Mouse (Mus musculus): ENCODE results near the gene Olfr750. TPM values are rescaled to one million over a fixed set of nuclear protein-coding genes. Genes with fewer than 3 reads are reported as not detected.

Olfr750 gene
- total RNA-seq, 2 experiments from 2014 or later, result 0.03 TPM; not detected in 1

GRCm38 (mm10) chr14:51088970-51089673 is 14.9 kb upstream of the Olfr750 start:
- peak; percentile 96 to 99 for DNase-seq (ENCODE audit: low spot score in 2 of 2)

DNA sequence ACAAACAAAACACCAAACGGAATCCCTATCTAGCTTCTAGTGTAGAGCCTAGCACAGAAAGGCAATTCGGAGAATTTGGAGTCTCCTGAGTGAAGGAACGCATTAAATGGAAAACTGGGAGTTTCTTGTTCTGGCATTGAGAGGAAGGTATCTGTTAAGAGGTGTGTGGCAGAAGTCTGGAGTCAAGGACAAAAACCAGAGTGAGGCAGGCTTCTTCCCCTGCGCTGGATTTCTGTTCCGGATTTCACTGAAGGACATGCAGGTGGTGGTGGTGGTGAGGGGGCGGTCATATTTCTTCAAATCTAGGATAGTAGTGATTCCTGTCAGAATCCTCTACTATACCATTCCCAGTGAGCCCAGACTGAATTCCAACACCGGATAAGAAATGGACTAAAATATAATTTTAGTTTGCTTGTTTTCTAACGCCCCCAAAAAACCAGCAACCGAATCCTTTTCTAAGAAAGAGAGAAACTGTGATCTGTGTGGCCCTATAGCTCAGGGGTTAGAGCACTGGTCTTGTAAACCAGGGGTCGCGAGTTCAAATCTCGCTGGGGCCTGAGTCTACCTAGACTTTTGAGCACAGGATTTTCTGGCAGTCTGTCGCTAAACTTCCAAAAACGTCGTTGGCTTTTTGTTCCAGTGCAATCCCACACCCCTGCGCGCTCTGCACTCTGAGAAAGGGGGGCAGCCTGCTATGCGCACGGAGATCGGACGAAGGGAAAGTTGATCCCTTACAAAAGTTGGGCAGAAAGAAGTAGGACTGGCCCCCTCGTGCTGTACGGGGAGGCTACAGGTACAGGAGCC is 14.1 kb upstream of the Olfr750 start:
- DNase-seq (ENCODE audit: low spot score in 2 of 2), result peak; percentile 81 to 89

GRCm38 (mm10) chr14:51087762-51088161 is 13.5 kb upstream of the Olfr750 start:
- no peak for DNase-seq (ENCODE audit: low spot score in 2 of 2)

DNA sequence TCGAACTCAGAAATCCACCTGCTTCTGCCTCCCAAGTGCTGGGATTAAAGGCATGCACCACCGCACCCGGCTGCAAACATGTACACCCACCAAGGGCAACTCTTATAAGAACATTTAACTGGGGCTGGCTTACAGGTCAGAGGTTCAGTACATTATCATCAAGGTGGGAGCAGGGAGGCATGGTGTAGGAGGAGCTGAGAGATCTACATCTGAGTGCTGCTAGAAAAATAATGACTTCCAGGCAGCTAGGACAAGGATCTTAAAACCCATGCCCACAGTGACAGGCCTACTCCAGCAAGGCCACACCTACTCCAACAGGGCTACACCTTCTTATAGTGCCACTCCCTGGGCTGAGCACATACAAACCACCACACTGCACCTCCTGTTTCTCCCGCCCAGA is 11.7 kb upstream of the Olfr750 start:
- no peak for DNase-seq (ENCODE audit: low spot score in 2 of 2)

- no peak for DNase-seq (ENCODE audit: low spot score in 2 of 2)
These were observed 10.9 kb upstream of the Olfr750 start for GRCm38 (mm10) chr14:51085086-51085485.

GRCm38 (mm10) chr14:51083805-51084204 is 9.6 kb upstream of the Olfr750 start:
- DNase-seq (ENCODE audit: low spot score in 2 of 2), result no peak

DNA sequence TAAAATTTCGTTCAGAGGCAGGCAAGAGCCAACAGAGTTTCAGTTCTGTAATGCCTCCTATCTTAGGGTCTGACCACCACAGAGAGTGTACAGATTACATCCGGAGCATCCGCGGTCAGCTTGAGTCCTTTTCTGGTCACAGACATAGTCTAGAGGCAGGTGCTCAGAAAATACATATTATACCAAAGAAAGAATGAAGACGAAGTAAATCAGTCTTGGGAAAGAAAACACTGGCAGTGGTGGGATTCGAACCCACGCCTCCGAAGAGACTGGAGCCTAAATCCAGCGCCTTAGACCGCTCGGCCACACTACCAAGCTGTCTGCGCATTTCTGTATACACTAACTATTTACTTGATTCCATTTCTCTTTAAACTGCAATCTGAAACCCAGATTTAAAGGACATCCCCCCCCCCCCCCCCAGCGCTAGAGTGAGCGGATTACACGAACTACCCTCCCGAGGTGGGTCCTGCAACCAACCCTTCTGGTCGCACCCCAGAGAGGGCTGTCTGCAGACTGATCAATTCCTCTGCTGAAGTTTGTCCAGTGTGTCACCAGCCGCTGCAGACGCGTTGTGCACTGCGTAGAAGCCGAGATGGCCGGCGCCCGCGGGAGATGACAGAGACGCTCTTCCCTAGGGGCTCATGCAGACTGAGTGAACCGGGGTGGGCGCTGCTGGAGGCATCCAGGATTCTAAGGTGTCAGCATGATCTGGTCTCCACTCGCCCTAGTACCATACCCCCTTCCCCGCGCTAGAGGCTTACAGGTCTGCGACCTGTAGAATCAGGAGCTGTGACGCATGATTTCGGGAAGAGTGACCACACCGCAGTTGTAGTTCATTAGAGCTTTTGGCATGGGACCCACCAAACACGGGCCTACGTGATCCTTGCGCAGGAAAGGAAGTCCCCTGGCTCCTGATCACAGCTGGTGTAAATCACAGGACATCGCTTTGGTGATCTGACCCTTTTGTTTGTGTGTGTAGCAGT is 8.7 kb upstream of the Olfr750 start:
- peak; percentile 77 to 81 for DNase-seq (ENCODE audit: low spot score in 2 of 2)

DNA sequence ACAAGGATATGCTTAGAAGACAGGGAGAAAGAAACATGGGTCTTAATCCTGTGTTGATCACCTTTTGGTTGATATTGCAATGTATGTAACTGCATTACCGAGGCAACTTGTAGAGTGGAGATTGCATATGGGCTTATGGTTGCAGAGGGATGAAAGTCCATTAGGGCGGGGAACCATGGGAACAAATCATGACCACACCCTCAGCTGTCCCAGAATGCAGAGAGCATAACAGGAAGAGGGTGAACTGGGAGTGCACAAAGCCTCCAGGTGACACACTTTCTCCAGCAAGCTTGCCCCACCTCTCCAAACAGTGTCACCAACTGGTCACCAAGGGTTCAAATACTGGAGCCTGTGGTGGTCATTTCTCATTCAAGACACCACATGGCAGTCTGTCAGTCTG is 6.8 kb upstream of the Olfr750 start:
- no peak for DNase-seq (ENCODE audit: low spot score in 2 of 2)

GRCm38 (mm10) chr14:51079180-51079579 is 4.9 kb upstream of the Olfr750 start:
- no peak for DNase-seq (ENCODE audit: low spot score in 2 of 2)

DNA sequence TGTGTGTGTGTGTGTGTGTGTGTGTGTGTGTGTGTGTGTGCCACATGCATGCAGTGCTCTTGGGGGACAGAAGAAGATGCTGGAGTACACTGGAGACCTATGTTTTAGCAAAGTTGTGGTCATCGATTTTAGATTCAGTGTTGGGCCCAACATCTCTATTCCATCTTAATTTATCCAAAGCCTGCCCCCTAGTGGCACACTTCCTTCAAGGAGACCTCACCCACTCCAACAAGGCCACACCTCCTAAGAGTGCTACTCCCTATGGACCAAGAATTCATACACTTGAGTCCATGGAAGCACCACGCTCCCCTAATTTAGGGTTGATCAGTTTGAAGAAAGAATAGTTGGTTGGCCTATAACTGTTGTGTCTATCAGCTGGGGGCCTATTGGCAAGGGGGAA is 4.6 kb downstream of the Olfr750 start:
- peak; percentile 26 to 37 for DNase-seq (ENCODE audit: low spot score in 2 of 2)

GRCm38 (mm10) chr14:51068956-51069355 is 5.3 kb downstream of the Olfr750 start:
- DNase-seq (ENCODE audit: low spot score in 2 of 2), result no peak

DNA sequence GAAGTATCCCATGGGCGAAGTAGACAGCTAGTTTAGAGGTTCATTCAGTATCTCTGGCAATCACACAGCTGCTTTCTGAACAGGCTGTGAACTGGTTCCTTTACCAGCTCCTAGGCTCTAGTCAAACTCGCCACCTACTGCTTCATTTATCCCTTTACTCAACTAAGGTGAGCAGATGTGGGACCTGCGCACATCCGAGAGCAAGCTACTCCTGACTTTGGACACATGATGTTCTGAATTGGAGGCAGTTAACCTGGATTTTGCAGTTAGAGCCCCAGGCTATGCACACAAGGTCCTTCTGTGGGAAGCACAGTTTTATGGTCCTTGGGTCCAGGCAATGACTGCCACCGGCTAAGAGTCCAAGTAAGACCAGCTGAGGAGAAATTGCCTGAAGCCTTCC is 13.5 kb downstream of the Olfr750 start:
- no peak for DNase-seq (ENCODE audit: low spot score in 2 of 2)

DNA sequence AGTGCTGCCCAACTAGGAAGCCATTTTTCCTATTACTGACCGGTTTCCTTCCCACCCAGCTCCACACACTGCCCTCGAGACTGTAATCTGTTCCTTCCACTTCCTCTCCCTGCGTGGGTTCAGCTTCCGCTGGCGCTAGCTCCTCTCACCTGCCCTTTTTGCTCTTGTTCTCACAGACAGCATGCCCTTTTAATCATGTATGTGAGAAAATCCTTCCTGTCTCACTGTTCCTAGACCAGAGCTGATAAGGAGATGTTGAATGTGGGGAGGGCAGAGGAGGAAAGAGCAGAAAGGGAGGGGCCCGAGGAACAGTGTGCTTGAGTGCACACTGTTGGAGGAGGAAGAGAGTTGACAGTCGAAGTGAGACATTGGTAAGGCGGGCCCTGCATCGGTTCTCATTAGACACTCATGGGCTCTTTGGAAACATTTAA is 16.8 kb downstream of the Olfr750 start, which contains the start of gene Rnase12:
Rnase12 (minus strand) TSS at position 261 of the 431 bp plus-strand sequence.
- DNase-seq (ENCODE audit: low spot score in 2 of 2), result no peak

DNA sequence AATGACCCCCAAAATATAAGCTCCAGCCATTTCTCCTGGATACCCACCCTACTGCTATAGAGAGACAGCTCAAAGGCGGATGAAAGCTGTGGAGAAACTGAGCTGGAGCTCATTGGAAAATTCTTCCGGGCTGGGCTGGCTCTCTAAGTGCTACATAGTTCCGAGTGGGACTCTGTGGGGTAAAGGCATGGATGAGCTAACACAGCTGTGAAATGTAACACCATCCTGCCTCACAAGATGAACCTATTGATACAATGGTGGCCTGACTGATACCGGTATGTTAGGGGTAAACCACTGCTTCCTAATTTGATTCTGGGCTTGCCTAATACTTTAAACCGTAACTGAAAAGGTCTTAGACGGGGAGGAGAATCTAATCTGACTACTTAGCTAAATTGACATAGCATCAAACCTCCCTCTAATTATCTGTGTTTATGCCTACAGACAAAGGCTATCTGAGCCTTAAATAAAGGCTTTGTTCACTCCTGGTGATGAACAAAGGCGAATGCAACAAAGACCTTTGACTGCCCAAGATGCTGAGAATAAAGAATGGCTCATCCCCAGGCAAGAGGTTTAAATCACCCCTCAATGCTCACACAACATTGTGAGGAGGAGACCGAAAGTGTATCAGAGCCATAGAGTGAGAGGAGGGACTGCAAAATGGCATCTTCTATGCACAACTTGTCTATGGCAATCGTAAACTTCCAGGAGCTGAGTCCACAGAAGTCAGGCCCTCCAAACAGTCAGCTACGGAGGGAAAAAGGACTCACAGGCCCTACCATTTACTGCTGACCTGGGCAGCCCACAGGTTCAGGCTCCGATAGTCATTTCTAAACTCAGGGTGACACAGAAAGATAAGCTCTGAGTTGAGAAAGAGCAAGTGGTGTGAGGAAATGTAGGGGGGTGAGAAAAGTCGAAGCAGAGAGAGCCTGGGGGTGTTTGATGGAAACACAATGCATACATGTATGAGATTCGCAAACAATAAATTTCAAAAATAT is 19.7 kb downstream of the Olfr750 start:
- no peak for DNase-seq (ENCODE audit: low spot score in 2 of 2)

DNA sequence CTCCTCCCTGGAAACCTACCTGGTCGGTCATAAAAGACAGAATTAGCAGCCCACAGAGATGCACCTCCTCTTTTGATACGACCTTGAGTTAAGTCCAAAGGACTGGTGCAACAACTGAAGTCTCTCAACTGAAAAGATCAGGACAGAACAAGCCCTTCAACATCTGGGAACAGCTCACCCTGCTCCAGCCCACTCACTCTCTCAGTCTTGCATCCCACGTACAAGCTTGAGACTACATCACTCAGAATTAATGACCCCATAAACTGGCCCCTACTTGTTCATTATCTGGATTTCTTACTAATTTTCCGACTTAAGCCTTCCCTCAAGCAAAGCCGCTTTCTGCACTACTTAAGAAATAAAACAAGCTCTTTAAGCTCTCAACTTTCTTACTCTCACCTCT is 21.1 kb downstream of the Olfr750 start:
- no peak for DNase-seq (ENCODE audit: low spot score in 2 of 2)

DNA sequence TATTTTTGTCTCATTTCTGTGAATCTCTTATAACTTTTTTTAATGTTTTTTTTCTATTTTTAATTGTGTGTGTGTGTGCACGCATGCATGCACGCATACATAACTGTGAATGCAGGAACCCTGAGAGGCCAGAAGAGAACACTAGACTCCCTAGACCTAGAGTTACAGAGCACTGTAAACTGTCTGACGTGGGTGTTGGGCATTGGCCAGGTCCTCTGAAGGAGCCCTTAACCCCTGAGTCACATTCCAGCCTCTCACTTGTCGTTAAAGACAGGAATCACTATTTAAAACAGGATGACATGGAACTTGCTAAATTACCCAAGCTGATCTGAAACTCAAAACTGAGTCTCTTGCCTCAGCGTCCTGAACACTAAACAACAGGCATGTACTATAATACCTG is 22.3 kb downstream of the Olfr750 start:
- no peak for DNase-seq (ENCODE audit: low spot score in 2 of 2)

DNA sequence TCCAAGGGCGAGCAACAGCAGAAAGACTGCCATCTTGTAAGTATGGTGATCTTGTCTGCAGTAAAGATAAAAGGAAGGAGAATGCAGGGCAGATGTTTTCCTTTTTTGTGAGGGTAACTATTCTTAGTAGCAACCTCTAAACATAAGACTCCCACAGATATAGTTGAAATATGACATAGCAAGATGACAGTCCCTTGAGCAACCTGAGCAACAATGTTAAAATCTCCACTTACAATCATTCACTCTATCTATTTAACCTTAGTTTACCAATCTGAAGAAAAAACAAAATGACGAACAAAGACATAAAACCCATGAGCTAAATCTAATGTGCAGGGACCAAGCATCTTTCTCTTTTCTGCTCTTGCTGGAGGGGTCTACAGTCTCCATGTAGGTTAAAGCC is 24.2 kb downstream of the Olfr750 start, which contains the start of gene Rnase11:
Rnase11 (minus strand) TSS at position 101 of the 400 bp plus-strand sequence.
- DNase-seq (ENCODE audit: low spot score in 2 of 2), result no peak

DNA sequence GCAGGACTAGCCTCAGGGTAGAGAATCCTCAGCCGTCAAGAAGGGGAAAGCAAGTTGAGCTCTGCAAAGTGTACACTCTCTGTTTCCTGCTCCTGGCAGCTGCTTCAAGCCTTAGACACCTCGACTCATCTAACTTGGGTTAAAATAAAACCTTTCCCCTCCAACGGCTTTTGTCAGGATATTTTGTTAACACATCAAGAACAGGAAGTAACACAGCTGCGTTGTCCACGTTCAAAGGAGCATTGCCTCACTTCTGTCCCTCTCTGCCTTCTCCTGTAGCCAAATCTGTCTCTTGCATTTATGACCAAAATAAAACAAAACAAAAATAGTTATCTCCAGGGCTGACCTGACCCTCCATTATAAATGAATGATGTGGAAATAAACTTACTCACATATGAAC is 26.4 kb downstream of the Olfr750 start:
- no peak for DNase-seq (ENCODE audit: low spot score in 2 of 2)

GRCm38 (mm10) chr14:51041769-51042168 is 32.5 kb downstream of the Olfr750 start, which contains the start of gene Rnase9:
Rnase9 (minus strand) TSS chr14:51041869.
- DNase-seq (ENCODE audit: low spot score in 2 of 2), result no peak

GRCm38 (mm10) chr14:51036214-51036613 is 38.0 kb downstream of the Olfr750 start:
- no peak for DNase-seq (ENCODE audit: low spot score in 2 of 2)
